Mouse (Mus musculus) cerebellum, adult 18-20 months (tissue): ENCODE measurements around the gene Zdhhc13.

Experiments used
- DNase-seq, 2 experiments: peaks; one replicate each; pipeline ENCODE4 v3.0.0; 2021

Gene Zdhhc13

GRCm38 (mm10) chr7:48788348-48788747 lies 455 bp upstream of the Zdhhc13 start:
- no peak for DNase-seq

- no peak for DNase-seq
These were observed 1.3 kb downstream of the Zdhhc13 start for GRCm38 (mm10) chr7:48790117-48790516.

- no peak for DNase-seq
These were observed 2.6 kb downstream of the Zdhhc13 start for GRCm38 (mm10) chr7:48791412-48791811.

- no peak for DNase-seq
These were observed 6.3 kb downstream of the Zdhhc13 start for GRCm38 (mm10) chr7:48795130-48795529.

GRCm38 (mm10) chr7:48803381-48803780 lies 14.6 kb downstream of the Zdhhc13 start:
- DNase-seq = no peak

- DNase-seq = no peak
These were observed 17.8 kb downstream of the Zdhhc13 start for GRCm38 (mm10) chr7:48806587-48806986.

- no peak for DNase-seq
These were observed 21.8 kb downstream of the Zdhhc13 start for GRCm38 (mm10) chr7:48810652-48811051.

- DNase-seq = no peak
These were observed 23.6 kb downstream of the Zdhhc13 start for GRCm38 (mm10) chr7:48812358-48812757.

GRCm38 (mm10) chr7:48813594-48813993 lies 24.8 kb downstream of the Zdhhc13 start:
- DNase-seq = no peak

GRCm38 (mm10) chr7:48821654-48822053 lies 32.9 kb downstream of the Zdhhc13 start:
- DNase-seq = no peak

GRCm38 (mm10) chr7:48823621-48824020 lies 34.8 kb downstream of the Zdhhc13 start:
- DNase-seq = no peak

- DNase-seq = no peak
These were observed 35.9 kb downstream of the Zdhhc13 start for GRCm38 (mm10) chr7:48824671-48825070.

- DNase-seq = no peak
These were observed 36.4 kb downstream of the Zdhhc13 start for GRCm38 (mm10) chr7:48825170-48825569.

- DNase-seq = no peak
These were observed 40.5 kb downstream of the Zdhhc13 start for GRCm38 (mm10) chr7:48829177-48829910.

- no peak for DNase-seq
These were observed 41.6 kb downstream of the Zdhhc13 start for GRCm38 (mm10) chr7:48830395-48830794.

GRCm38 (mm10) chr7:48832735-48833134 lies 43.9 kb downstream of the Zdhhc13 start:
- DNase-seq = no peak

GRCm38 (mm10) chr7:48834371-48834970 lies 45.7 kb downstream of the Zdhhc13 start:
- no peak for DNase-seq

GRCm38 (mm10) chr7:48834989-48835626 lies 46.3 kb downstream of the Zdhhc13 start:
- DNase-seq = no peak

GRCm38 (mm10) chr7:48836949-48837348 lies 48.1 kb downstream of the Zdhhc13 start:
- DNase-seq = no peak

- DNase-seq = no peak
These were observed 49.6 kb downstream of the Zdhhc13 start for GRCm38 (mm10) chr7:48838434-48838833.

- DNase-seq = no peak
These were observed 51.7 kb downstream of the Zdhhc13 start for GRCm38 (mm10) chr7:48840545-48840944.

GRCm38 (mm10) chr7:48841538-48841937 lies 52.7 kb downstream of the Zdhhc13 start:
- no peak for DNase-seq

- no peak for DNase-seq
These were observed 53.5 kb downstream of the Zdhhc13 start for GRCm38 (mm10) chr7:48842353-48842752.

- no peak for DNase-seq
These were observed 54.7 kb downstream of the Zdhhc13 start for GRCm38 (mm10) chr7:48843541-48843940.
